Mouse (Mus musculus) adrenal gland, adult 2 months (tissue): ENCODE measurements around the gene Gm44973. TPM values are rescaled to one million over a fixed set of nuclear protein-coding genes. Genes with fewer than 3 reads are reported as not detected.
"Not testable (repeated sequence)": the region's sequence is repeated elsewhere in the genome, so short reads cannot be mapped to it uniquely, and the experiment has no call there.

Experiments
- DNase-seq: peaks from one replicate; pipeline ENCODE4 v3.0.0; 2021
- polyA plus RNA-seq: library from polyadenylated mRNA; depleted of rRNA; stranded (reverse); fragments of >200 nt; gene quantifications from 2 replicates; pipeline ENCODE4 v1.2.3, GENCODE M21; 2012
- total RNA-seq, 2 experiments: library from RNA; stranded (reverse); gene quantifications; 2 replicates each; pipeline ENCODE4 v1.2.3; 2021

The Gm44973 gene
- total and polyA plus RNA-seq, 3 experiments, result not detected

DNA sequence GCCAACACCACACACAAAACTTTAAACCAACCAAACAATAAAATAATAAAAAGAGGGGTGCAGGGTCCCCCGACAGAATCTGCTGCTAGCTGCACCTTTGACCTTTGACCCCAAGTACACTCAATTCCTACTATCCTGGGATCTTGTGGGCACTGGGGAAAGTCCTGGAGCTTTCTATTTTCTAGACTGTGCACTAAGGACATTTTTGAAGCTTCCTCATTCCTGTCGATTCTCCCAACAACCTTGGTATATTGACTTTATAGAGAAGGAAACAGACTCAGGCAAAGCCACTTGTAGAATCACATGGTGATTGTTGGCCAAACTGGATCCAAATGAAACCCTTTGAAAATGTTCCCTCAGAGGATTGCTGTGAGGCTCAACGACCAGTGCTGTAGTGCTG lies 761 bp downstream of the Gm44973 start:
- DNase-seq, result no peak

DNA sequence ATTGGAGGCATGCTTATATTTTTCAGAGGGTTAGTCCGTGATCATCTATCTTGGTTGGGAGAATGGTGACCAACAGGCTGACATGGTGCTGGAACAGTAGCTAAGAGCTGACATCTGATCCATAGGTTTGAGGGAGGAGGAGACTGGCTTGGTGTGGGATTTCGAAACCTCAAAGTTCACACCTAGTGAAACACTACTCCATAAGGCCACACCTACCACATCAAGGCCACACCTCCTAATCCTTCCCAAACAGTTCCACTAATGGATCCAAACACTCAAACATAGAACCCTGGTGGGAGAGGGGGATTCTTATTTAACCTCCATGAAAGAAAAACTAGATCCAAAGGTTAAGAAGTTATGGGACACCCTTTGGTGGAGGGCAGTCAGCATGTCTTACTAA lies 1.6 kb downstream of the Gm44973 start:
- no peak for DNase-seq

DNA sequence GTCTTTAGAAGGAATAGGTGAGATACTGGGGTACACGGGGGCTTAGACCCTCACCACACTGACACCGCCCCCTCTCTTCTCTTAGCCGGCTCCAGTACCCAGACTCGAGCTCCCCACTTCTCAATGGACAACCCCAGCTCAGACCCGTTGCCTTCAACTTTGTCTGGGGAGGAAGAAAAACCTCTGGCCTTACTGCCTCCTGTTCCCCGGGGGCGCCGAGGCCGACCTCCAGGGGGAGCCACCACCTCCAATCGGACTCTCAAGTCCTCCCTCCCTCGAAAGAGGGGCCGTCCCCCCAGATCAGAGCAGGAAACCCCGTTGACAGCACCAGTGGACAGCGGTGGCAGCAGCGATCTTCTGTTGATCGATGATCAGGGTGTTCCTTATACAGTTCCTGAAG lies 2.1 kb downstream of the Gm44973 start:
- DNase-seq, result no peak

DNA sequence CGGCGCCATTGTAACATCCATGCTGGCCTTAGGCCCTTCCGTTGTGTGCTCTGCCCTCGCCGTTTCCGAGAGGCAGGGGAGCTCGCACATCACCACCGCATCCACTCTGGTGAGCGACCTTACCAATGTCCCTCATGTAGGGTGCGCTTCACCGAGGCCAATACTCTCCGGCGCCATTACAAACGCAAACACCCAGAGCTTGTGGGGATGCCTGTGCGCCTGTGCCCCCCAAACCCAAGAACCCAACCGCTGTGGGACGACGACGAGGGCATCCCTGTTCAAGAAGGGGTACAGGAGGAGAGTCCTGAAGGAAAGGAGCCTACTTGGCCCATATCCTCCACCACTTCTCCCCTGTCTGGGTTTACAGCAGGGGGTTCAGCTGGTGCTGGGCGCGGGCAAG lies 2.6 kb downstream of the Gm44973 start:
- DNase-seq, result no peak

DNA sequence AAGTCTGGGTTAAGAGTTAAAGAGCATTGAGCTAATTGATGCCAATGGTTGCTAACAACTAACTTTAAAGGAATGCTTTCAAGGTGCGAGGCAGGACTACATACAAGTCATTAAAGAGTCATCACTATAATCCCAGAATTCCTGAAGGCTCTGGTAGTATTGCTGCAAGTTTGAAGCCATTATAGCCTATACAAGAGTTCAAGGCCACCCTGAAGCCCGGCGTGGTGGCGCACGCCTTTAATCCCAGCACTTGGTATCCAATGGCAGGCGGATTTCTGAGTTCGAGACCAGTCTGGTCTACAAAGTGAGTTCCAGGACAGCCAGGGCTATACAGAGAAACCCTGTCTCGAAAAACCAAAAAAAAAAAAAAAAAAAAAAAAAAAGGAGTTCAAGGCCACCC lies 4.3 kb downstream of the Gm44973 start:
- not testable (repeated sequence) for DNase-seq

DNA sequence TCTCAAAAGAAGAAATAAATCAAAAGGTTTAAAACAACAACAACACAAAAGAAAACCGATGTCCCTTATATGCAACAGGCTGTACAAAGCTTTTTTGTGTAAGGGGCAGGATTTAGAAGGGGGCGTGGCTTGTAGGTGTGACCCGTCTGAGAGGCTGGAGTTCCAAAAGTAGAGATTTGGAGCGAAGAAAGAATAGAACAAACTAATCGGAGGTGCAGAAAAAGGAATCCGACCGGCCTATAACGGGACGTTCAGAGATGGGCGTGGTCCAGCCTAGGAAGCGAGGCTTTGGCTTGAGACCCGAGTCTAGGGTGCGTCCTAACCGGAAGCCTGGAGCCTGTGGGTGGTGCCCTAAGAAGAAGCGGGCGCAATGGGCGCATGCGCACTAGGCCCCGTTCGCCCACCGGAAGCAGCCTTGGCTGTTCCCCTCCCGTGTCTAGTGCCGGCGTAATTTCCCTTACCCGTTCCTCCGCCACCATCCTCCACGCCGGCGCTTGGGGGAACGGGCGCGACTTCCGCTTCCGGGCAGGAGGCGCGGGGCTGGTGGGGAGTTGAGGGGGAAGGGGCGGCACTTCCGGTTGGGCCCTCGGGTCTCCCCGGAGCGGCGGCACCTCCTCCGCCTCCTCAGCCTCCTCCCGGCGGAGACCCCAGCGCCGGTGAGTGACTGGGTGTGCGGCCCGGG lies 4.8 kb downstream of the Gm44973 start, which contains the start of the genes Zfp865 and Ccdc106:
TSS of gene Zfp865 (plus strand) at position 377 of the 682 bp plus-strand sequence.
TSS of gene Ccdc106 (plus strand) at position 554 of the 682 bp plus-strand sequence.
- DNase-seq, result peak; percentile 100

DNA sequence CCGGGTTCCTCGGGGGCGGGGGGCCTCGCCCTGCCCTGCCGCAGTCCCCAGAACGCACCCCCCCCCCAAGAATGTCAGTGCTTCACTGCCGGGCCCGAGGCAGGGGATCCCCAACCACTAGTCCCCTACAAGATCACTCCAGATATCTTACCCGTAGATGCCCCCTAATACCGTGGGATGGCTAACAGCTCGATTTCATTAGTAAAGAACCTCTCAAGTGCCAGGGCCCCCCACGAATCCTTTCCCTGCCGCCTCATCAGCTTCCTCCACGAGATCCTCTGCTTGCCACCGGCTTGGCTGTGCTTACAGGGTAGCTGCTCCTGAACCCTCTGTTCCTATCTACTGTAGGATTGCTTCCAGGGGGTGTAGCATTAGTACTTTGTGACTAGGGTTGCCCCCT lies 5.4 kb downstream of the Gm44973 start:
- DNase-seq, result no peak

DNA sequence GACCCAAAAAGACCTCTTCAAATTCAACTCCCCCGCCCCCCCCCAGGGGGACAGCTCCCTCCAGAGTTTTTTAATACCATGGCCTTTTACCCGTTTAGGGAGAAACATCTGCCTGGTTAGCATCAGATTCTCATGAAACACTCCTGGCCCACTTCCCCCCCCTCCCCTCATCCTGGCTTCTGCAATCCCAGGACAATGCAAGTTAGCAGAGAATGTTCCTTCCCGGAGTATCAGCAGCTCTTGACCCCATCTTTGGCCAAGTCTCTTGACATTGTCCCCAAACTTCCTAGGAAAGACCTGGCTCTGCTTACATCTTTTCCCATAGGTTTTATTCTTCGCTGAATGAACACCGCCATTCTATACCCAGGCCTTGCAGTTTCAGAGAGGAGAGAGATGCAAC lies 5.9 kb downstream of the Gm44973 start:
- DNase-seq, result no peak

DNA sequence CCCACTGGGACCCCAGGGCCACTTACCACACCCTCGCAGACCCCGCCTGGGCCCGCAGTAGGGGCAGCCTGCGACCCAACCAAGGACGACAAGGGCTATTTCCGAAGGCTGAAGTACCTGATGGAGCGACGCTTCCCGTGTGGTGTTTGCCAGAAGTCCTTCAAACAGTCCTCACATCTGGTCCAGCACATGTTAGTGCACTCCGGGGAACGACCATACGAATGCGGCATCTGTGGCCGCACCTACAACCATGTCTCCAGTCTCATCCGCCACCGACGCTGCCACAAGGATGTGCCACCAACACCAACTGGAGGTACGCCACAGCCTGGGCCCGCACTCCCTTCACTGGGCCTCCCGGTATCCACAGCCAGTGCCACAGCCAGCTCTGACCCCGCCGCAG lies 14.2 kb downstream of the Gm44973 start:
- DNase-seq, result no peak

DNA sequence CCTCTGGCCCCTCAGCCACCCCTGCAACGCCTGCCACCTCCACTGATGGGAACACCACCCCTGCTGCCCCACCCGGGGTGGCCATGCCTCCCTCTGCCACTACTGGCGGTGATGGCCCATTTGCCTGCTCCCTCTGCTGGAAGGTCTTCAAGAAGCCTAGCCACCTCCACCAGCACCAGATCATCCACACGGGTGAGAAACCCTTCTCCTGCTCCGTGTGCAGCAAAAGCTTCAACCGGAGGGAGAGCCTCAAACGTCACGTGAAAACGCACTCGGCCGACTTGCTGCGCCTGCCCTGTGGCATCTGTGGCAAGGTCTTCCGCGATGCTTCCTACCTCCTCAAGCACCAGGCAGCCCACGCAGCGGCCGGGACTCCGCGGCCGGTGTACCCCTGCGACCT lies 14.7 kb downstream of the Gm44973 start:
- DNase-seq, result no peak

DNA sequence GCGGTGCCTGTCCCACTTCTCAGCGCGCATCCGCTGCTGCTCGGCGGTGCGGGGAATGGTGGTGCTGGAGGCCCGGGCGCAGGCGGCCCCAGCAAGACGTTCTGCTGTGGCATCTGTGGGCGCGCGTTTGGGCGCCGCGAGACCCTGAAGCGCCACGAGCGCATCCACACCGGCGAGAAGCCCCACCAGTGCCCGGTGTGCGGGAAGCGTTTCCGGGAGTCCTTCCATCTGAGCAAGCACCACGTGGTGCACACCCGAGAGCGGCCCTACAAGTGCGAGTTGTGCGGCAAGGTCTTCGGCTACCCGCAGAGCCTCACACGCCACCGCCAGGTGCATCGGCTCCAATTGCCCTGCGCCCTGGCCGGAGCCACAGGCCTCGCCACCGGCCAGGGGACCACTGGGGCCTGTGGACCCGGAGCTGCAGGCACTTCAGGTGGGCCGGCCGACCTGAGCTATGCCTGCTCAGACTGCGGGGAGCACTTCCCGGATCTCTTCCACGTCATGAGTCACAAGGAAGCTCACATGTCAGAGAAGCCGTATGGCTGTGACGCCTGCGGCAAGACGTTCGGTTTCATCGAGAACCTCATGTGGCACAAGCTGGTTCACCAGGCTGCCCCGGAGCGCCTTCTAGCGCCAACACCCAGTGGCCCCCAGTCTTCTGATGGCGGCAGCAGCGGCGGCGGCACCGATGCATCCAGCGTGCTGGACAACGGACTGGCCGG lies 15.4 kb downstream of the Gm44973 start:
- DNase-seq, result no peak

DNA sequence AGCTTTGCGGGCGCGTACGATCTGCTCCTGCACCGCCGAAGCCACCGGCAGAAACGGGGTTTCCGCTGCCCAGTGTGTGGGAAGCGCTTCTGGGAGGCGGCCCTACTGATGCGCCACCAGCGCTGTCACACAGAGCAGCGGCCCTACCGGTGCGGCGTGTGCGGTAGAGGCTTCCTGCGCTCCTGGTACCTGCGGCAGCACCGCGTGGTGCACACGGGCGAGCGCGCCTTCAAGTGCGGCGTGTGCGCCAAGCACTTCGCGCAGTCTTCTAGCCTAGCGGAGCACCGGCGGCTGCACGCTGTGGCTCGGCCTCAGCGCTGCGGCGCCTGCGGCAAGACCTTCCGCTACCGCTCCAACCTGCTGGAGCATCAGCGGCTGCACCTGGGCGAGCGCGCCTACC lies 16.2 kb downstream of the Gm44973 start:
- DNase-seq, result no peak

DNA sequence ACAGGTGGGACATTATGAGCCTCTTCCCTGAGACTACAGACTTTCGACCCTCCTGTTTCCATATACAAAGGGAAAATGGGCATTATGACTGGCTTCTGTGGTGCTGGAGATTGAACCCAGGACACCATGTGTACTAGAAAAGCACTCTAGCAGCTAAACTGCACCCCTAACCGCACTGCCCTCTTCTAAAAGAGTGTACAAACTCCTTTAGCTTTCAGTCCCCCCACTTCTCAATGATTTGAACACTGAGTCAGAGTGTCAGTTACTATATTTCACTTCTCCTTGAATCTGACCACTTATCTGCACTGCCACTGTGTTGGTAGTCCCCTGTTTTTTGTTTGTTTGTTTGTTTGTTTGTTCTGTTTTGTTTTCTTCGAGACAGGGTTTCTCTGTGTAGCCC lies 18.5 kb downstream of the Gm44973 start, which contains the start of gene 4632433K11Rik:
TSS of gene 4632433K11Rik (plus strand) at position 301 of the 400 bp plus-strand sequence.
- DNase-seq, result no peak

DNA sequence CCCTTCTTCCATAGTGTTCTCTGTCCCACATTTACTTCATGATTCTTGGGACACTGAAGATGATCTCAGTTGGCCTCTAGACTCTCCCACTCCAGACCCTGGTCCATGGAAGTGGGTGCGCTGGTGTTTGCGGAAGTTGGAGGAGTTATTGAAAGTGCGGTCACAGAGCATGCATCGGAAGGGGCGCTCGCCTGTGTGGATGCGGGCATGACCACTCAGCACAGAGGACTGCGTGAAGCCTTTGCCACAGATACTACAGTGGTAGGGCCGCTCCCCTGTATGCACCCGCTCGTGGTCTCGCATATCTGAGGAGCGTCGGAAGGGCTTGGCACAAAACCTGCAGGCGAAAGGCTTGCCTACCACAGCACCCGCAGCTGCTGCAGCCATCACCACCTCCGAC lies 20.3 kb downstream of the Gm44973 start:
- no peak for DNase-seq

DNA sequence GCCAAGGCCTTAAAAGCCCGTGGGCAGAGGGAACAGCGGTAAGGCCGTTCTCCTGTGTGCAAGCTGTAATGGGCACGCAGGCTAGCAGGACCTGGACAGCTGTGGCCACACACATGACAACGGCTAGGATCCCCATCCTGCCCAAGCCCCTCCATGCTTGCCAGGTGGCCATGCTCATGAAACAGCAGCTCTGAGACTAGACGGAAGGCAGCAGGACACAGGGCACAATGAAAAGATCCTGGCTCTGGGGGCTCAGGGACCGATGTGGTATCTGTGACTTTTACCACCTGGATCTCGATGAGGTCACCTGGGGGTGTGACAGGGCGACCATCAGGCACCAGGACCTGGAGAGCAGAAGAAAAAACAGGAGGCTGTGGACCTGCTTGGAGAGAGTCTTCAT lies 20.8 kb downstream of the Gm44973 start:
- no peak for DNase-seq

DNA sequence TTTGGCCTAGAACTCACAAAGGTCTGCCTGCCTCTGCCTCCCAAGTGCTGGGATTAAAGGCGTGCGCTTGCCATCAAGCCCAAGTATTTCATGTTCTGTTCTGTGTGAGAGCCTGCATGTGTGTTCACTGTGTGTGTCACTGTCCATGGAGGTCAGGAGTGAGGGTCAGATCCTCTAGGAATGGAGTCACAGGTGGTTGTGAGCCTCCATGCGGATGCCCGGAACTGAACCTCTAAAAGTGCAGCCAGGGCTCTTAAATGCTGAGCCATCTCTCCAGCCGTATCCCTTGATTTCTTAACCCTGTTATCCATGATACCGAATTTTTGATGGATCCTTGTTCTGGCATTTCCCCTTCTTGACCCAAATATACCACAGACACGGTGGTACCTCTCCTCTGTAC lies 21.7 kb downstream of the Gm44973 start:
- DNase-seq, result no peak

DNA sequence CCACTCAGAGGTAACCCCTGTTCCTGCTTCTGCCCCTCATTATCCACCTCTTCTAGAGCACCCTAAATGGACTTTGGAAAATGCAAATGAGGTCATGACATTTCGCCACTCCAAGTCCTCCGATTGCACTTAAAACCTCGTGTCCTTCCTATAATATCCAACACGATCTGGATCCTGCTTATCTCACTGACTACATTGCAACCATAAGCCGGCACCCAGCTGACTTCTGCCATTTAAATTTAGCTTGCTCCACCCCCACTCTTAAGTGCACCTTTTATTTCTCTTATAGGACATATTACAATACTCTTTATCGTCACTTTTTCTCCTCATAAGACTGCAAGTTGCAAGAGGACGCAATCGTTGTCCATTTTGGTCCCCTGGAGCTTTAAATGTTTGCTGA lies 22.2 kb downstream of the Gm44973 start:
- no peak for DNase-seq

DNA sequence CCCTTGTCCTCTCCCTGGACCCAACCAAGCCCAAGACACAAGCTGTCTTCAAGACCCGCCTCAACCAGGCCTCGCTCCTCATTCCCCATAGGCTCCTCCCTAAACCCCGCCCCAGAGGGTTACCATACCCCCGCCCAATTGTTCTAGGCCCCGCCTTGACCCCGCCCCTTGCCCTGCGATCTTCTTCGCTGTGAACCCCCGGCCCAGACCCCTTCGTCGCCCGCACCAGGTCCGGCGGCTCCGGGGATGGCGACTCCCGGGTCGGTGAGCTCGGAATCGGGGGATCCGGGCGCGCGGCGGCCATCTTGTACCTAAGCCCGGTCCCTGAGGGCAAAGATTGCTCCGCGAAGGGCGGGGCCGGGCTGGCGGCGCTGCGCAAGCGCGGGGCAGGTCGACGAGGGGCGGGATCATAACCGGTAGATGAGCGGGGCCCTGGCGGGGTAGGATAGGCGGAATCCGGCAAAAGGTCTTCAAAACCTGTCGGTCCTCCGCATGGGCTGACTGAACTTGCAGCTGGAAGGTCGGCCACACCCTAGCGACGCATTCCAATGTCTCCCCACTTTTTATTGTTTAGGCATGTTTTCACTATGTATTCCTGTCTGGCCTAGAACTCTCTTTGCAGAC lies 22.9 kb downstream of the Gm44973 start, which contains the start of gene Zfp784:
TSS of gene Zfp784 (minus strand) at position 338 of the 624 bp plus-strand sequence.
- peak; percentile 96 for DNase-seq

DNA sequence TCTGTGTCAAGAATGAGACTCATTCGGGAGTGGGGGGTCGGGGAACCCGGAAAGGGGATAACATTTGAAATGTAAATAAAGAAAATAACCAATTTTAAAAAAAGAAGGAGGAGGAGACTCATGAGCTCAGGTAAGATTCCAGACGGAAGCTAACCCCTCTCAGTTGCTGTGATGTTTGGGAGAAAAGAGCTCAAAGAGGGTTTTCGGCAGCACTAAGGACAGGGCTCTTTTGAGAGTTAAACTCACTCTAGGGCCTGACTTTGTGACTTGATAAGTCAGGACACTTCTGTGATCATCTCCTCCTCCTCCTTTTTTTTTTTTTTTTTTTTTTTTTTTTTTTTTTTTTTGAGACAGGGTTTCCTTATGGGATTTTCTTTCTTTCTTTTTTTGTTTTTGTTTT lies 23.6 kb downstream of the Gm44973 start:
- no peak for DNase-seq

DNA sequence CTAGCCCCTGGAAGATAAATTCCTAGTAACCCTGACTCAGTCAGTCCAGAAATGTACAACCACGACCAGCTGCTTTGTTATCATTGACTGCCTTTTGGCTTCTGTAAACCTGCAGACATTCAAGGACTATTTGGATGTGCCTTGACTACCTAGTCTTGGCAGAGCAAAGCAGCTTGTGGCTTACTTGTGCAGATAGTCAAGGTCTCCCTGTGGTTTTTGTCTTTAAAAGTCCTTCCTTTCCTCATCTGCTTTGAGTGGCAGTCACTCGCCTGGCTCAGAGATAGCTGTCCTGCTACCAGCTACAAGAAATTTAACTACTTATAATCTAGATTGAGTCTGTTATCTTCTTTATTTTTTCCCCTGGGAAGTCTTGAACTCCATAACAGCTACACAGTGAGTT lies 29.7 kb downstream of the Gm44973 start:
- DNase-seq, result no peak

DNA sequence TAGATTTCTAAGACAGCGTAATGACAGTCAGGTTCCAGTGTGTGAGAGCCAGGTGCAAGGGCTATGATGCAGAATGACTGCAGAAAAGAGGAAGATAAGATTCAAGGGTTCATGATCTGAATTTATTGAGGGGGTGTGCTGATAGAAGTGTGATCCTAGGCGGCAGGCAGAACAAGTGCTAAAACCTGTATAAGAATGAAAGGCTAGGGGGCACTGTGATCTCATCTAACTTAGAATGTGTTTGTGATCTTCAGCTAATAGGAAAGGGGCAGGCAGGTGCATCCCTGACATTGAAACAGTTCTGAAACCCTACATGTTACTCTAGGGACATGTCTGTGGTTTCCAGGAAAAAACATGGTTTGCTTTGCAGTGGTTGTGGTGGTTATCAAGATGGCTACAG lies 30.8 kb downstream of the Gm44973 start:
- no peak for DNase-seq

DNA sequence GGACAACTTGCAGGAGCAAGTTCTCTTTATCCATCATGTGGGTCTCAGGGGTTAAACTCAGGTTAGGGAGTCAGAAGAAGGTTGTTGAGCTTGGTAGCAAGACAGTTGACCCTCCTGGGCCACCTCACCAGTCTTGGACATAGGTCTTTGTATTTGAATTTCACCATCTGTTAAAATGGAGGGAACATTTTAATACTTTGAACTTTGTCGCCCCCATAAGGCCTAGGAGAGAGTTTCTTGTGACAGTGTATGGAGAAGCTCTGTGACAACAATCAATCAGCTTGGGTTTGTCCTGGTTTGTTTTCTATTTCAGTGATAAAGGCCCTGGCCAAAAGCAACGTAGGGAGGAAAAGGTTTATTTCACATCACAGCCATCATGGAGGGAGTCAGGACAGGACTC lies 32.0 kb downstream of the Gm44973 start:
- peak; percentile 41 for DNase-seq
